Mouse (Mus musculus): Measurements from ENCODE around the gene Hist1h2ao. TPM values are rescaled to one million over a fixed set of nuclear protein-coding genes. Genes with fewer than 3 reads are reported as not detected.

Gene Hist1h2ao
- polyA plus RNA-seq, 1 experiment from 2014 or later, result 1.8 TPM

Small RNA genes within 50 kb of the gene (microRNA-seq; reads per million reads assigned to microRNA genes)
- gene Gm19658 (not detected), gene Gm44346 (not detected), gene Gm44466 (not detected)

Other genes with a start within 250 kb of the Hist1h2ao start
- gene Olfr1364, start 228.7 kb upstream of the Hist1h2ao start, polyA plus RNA-seq (2015; fragmentation: Nextera tagmentation; extraction: Ambion mirVana), result not detected in 2 replicates
- not detected in 2 replicates for gene Olfr1362, start 196.4 kb upstream of the Hist1h2ao start, polyA plus RNA-seq (2015; fragmentation: Nextera tagmentation; extraction: Ambion mirVana)
- gene Olfr11, start 167.9 kb upstream of the Hist1h2ao start, polyA plus RNA-seq (2015; fragmentation: Nextera tagmentation; extraction: Ambion mirVana), result 0.08 TPM in 1 of 2 replicates, not detected in the other
- gene Olfr1361, start 147.1 kb upstream of the Hist1h2ao start, polyA plus RNA-seq (2015; fragmentation: Nextera tagmentation; extraction: Ambion mirVana), result not detected in 2 replicates
- not detected in 2 replicates for gene Olfr1360, start 133.1 kb upstream of the Hist1h2ao start, polyA plus RNA-seq (2015; fragmentation: Nextera tagmentation; extraction: Ambion mirVana)
- gene Olfr1359, start 112.4 kb upstream of the Hist1h2ao start, polyA plus RNA-seq (2015; fragmentation: Nextera tagmentation; extraction: Ambion mirVana), result not detected in 2 replicates
- gene Hist1h2bl, start 94.3 kb upstream of the Hist1h2ao start, polyA plus RNA-seq (2015; fragmentation: Nextera tagmentation; extraction: Ambion mirVana), result 2.2 TPM in 1 of 2 replicates, not detected in the other
- gene Hist1h2ai, start 94.0 kb upstream of the Hist1h2ao start, polyA plus RNA-seq (2015; fragmentation: Nextera tagmentation; extraction: Ambion mirVana), result 10.1 and 26.0 TPM in 2 replicates
- gene Hist1h3h, start 92.8 kb upstream of the Hist1h2ao start, polyA plus RNA-seq (2015; fragmentation: Nextera tagmentation; extraction: Ambion mirVana), result 10.8 and 11.6 TPM in 2 replicates
- 2.1 and 2.6 TPM in 2 replicates for gene Hist1h2bm, start 88.4 kb upstream of the Hist1h2ao start, polyA plus RNA-seq (2015; fragmentation: Nextera tagmentation; extraction: Ambion mirVana)
- 0.83 and 1.5 TPM in 2 replicates for gene Hist1h4j, start 75.4 kb upstream of the Hist1h2ao start, polyA plus RNA-seq (2015; fragmentation: Nextera tagmentation; extraction: Ambion mirVana)
- gene Hist1h4k, start 60.0 kb upstream of the Hist1h2ao start, polyA plus RNA-seq (2015; fragmentation: Nextera tagmentation; extraction: Ambion mirVana), result 2.3 and 3.3 TPM in 2 replicates
- gene Hist1h2ak, start 56.6 kb upstream of the Hist1h2ao start, polyA plus RNA-seq (2015; fragmentation: Nextera tagmentation; extraction: Ambion mirVana), result 21.2 and 26.2 TPM in 2 replicates
- 1.2 and 2.6 TPM in 2 replicates for gene Hist1h2bn, start 56.3 kb upstream of the Hist1h2ao start, polyA plus RNA-seq (2015; fragmentation: Nextera tagmentation; extraction: Ambion mirVana)
- 9.6 and 13.7 TPM in 2 replicates for gene Hist1h1b, start 29.8 kb upstream of the Hist1h2ao start, polyA plus RNA-seq (2015; fragmentation: Nextera tagmentation; extraction: Ambion mirVana)
- 79.3 and 101 TPM in 2 replicates for gene Hist1h3i, start 27.1 kb upstream of the Hist1h2ao start, polyA plus RNA-seq (2015; fragmentation: Nextera tagmentation; extraction: Ambion mirVana)
- 2.6 and 3.0 TPM in 2 replicates for gene Hist1h2an, start 23.2 kb upstream of the Hist1h2ao start, polyA plus RNA-seq (2015; fragmentation: Nextera tagmentation; extraction: Ambion mirVana)
- 0.67 and 1.9 TPM in 2 replicates for gene Hist1h2bp, start 23.0 kb upstream of the Hist1h2ao start, polyA plus RNA-seq (2015; fragmentation: Nextera tagmentation; extraction: Ambion mirVana)
- gene Hist1h2bq, start 268 bp upstream of the Hist1h2ao start, polyA plus RNA-seq (2015; fragmentation: Nextera tagmentation; extraction: Ambion mirVana), result 12.2 and 15.4 TPM in 2 replicates
- gene Hist1h4m, start 1.3 kb downstream of the Hist1h2ao start, polyA plus RNA-seq (2015; fragmentation: Nextera tagmentation; extraction: Ambion mirVana), result not detected in 2 replicates
- 6.1 and 9.4 TPM in 2 replicates for gene Hist1h4n, start 21.7 kb downstream of the Hist1h2ao start, polyA plus RNA-seq (2015; fragmentation: Nextera tagmentation; extraction: Ambion mirVana)
- 1,855 and 2,360 TPM in 2 replicates for gene Hist1h2ap, start 23.0 kb downstream of the Hist1h2ao start, polyA plus RNA-seq (2015; fragmentation: Nextera tagmentation; extraction: Ambion mirVana)
- gene Hist1h2br, start 23.3 kb downstream of the Hist1h2ao start, polyA plus RNA-seq (2015; fragmentation: Nextera tagmentation; extraction: Ambion mirVana), result 11.5 and 15.4 TPM in 2 replicates
- gene Zfp184, start 134.6 kb downstream of the Hist1h2ao start, polyA plus RNA-seq (2015; fragmentation: Nextera tagmentation; extraction: Ambion mirVana), result 23.6 and 24.7 TPM in 2 replicates
- gene Pom121l2, start 170.7 kb downstream of the Hist1h2ao start, polyA plus RNA-seq (2015; fragmentation: Nextera tagmentation; extraction: Ambion mirVana), result not detected in 2 replicates
- gene Prss16, start 199.3 kb downstream of the Hist1h2ao start, polyA plus RNA-seq (2015; fragmentation: Nextera tagmentation; extraction: Ambion mirVana), result 0.14 TPM in 1 of 2 replicates, not detected in the other
- gene Hist1h2ah, start 225.1 kb downstream of the Hist1h2ao start, polyA plus RNA-seq (2015; fragmentation: Nextera tagmentation; extraction: Ambion mirVana), result 2.5 and 9.8 TPM in 2 replicates
- 4.5 and 4.6 TPM in 2 replicates for gene Hist1h2bk, start 225.4 kb downstream of the Hist1h2ao start, polyA plus RNA-seq (2015; fragmentation: Nextera tagmentation; extraction: Ambion mirVana)
- gene Hist1h4i, start 230.9 kb downstream of the Hist1h2ao start, polyA plus RNA-seq (2015; fragmentation: Nextera tagmentation; extraction: Ambion mirVana), result 16.9 and 19.2 TPM in 2 replicates
- gene Hist1h2ag, start 232.5 kb downstream of the Hist1h2ao start, polyA plus RNA-seq (2015; fragmentation: Nextera tagmentation; extraction: Ambion mirVana), result 19.7 and 27.8 TPM in 2 replicates
- 6.8 and 7.3 TPM in 2 replicates for gene Hist1h2bj, start 232.7 kb downstream of the Hist1h2ao start, polyA plus RNA-seq (2015; fragmentation: Nextera tagmentation; extraction: Ambion mirVana)

Data from forebrain, embryonic 15.5 days (tissue).